Mouse (Mus musculus): Measurements from ENCODE around the gene Coa4. TPM values are rescaled to one million over a fixed set of nuclear protein-coding genes. Genes with fewer than 3 reads are reported as not detected.

Coa4 gene
- polyA plus RNA-seq, 1 experiment from 2014 or later = 20.4 TPM

DNA sequence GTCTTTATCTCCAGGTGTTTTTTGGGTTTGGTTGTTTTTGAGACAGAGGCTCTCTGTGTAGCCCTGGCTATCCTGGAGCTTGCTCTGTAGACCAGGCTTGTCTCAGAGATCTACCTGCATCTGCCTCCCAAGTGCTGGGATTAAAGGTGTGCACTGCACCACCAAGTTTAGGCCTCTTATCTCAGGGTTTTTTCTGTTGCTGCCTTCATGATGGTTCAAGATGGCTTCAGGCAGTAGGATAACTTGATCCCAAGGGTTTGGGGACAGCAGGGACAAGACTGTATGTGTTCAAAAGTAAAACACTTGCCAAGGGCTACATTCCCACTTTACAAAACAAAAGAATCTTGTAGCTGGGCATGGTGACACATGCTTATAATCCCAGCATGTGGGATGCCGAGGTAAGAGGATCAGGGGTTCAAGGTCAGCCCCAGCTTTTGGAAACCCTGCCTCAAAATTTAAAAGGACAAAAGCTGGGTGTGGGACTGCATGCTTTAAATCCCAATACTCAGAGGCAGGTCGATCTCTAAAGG is 35.0 kb upstream of the Coa4 start:
- Histone ChIP-seq H3K4me1 (replicated peaks; ENCODE audit: control insufficient read depth, insufficient read depth, low read length) (no peaks in the 10 kb centered on the region), H3K4me3 (ENCODE audit: low read length) (no peak overlapping the region), H3K9ac (ENCODE audit: low read length) (no peak overlapping the region), H3K4me2 (ENCODE audit: low read depth, low read length) (no peak overlapping the region), H3K9me3 (ENCODE audit: control insufficient read depth, low read length) (no peaks in the 10 kb centered on the region), H3K27ac (ENCODE audit: low read length) (no peak overlapping the region), H3K27me3 (ENCODE audit: control insufficient read depth, insufficient read depth, low read depth, low read length) (no peaks in the 10 kb centered on the region), H3K36me3 (ENCODE audit: control insufficient read depth, insufficient read depth, low read length) (peaks cover 13% of the 10 kb centered on the region; the same call in 1 of the 2 replicates)
- ATAC-seq (ENCODE audit: low read depth) = no peak
- WGBS = 46% methylated on average over 2 of the region's 2 CpGs

GRCm38 (mm10) chr7:100502374-100502922 is 34.4 kb upstream of the Coa4 start:
- H3K4me1 ChIP-seq (replicated peaks; ENCODE audit: control insufficient read depth, insufficient read depth, low read length) = no peaks in the 10 kb centered on the region
- H3K4me3 ChIP-seq (ENCODE audit: low read length) = no peak overlapping the region
- no peak overlapping the region for H3K27ac ChIP-seq (ENCODE audit: low read length)
- H3K27me3 ChIP-seq (ENCODE audit: control insufficient read depth, insufficient read depth, low read depth, low read length) = no peaks in the 10 kb centered on the region
- H3K4me2 ChIP-seq (ENCODE audit: low read depth, low read length) = no peak overlapping the region
- H3K9me3 ChIP-seq (ENCODE audit: control insufficient read depth, low read length) = no peaks in the 10 kb centered on the region
- peaks cover 11% of the 10 kb centered on the region; the same call in 1 of the 2 replicates for H3K36me3 ChIP-seq (ENCODE audit: control insufficient read depth, insufficient read depth, low read length)
- no peak for ATAC-seq (ENCODE audit: low read depth)
- 70% methylated on average over 7 of the region's 7 CpGs for WGBS
- H3K9ac ChIP-seq (ENCODE audit: low read length) = no peak overlapping the region

- Histone ChIP-seq H3K27me3 (ENCODE audit: control insufficient read depth, insufficient read depth, low read depth, low read length) (no peaks in the 10 kb centered on the region), H3K9ac (ENCODE audit: low read length) (no peak overlapping the region), H3K27ac (ENCODE audit: low read length) (no peak overlapping the region), H3K4me1 (replicated peaks; ENCODE audit: control insufficient read depth, insufficient read depth, low read length) (no peaks in the 10 kb centered on the region), H3K4me2 (ENCODE audit: low read depth, low read length) (no peak overlapping the region), H3K36me3 (ENCODE audit: control insufficient read depth, insufficient read depth, low read length) (peaks cover 7% of the 10 kb centered on the region; the same call in 1 of the 2 replicates), H3K4me3 (ENCODE audit: low read length) (no peak overlapping the region), H3K9me3 (ENCODE audit: control insufficient read depth, low read length) (no peaks in the 10 kb centered on the region)
- 75% methylated on average over 5 of the region's 5 CpGs for WGBS
- no peak for ATAC-seq (ENCODE audit: low read depth)
These were observed 33.8 kb upstream of the Coa4 start for GRCm38 (mm10) chr7:100503076-100503475.

- H3K4me3 ChIP-seq (ENCODE audit: low read length) = no peak overlapping the region
- no peaks in the 10 kb centered on the region for H3K27me3 ChIP-seq (ENCODE audit: control insufficient read depth, insufficient read depth, low read depth, low read length)
- no peak for ATAC-seq (ENCODE audit: low read depth)
- no peaks in the 10 kb centered on the region for H3K4me1 ChIP-seq (replicated peaks; ENCODE audit: control insufficient read depth, insufficient read depth, low read length)
- WGBS = 74% methylated on average over 13 of the region's 13 CpGs
- no peak overlapping the region for H3K27ac ChIP-seq (ENCODE audit: low read length)
- no peaks in the 10 kb centered on the region for H3K9me3 ChIP-seq (ENCODE audit: control insufficient read depth, low read length)
- H3K9ac ChIP-seq (ENCODE audit: low read length) = no peak overlapping the region
- H3K4me2 ChIP-seq (ENCODE audit: low read depth, low read length) = no peak overlapping the region
- H3K36me3 ChIP-seq (ENCODE audit: control insufficient read depth, insufficient read depth, low read length) = no peaks in the 10 kb centered on the region
These were observed 32.0 kb upstream of the Coa4 start for GRCm38 (mm10) chr7:100504740-100505487.

DNA sequence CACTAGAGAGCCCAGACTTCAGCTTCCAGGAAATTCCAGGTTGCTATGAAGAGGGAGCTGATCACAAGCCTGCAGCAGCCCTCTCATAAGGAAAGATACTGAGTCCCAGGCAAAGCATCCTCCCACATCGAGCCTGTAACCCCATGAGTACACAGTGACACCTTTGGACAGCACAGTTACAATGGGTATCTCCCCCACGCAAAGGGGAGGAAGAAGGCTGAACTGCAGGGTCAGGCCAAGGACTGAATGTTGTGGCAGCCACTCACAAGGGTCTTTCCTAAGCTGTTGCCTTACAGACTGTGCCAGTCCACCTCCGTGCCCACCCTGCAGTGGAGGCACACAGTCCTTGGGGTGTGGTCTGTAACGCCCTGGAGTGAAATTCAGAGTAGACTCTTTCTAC is 30.4 kb upstream of the Coa4 start:
- H3K4me3 ChIP-seq (ENCODE audit: low read length) = no peak overlapping the region
- WGBS = 67% methylated on average over 4 of the region's 4 CpGs
- ATAC-seq (ENCODE audit: low read depth) = no peak

GRCm38 (mm10) chr7:100508670-100509069 is 28.2 kb upstream of the Coa4 start:
- Histone ChIP-seq H3K4me1 (replicated peaks; ENCODE audit: control insufficient read depth, insufficient read depth, low read length) (no peaks in the 10 kb centered on the region), H3K9me3 (ENCODE audit: control insufficient read depth, low read length) (no peaks in the 10 kb centered on the region), H3K9ac (ENCODE audit: low read length) (no peak overlapping the region), H3K4me2 (ENCODE audit: low read depth, low read length) (no peak overlapping the region), H3K4me3 (ENCODE audit: low read length) (no peak overlapping the region), H3K36me3 (ENCODE audit: control insufficient read depth, insufficient read depth, low read length) (no peaks in the 10 kb centered on the region), H3K27me3 (ENCODE audit: control insufficient read depth, insufficient read depth, low read depth, low read length) (no peaks in the 10 kb centered on the region), H3K27ac (ENCODE audit: low read length) (no peak overlapping the region)
- WGBS = 52% methylated on average over 3 of the region's 3 CpGs
- ATAC-seq (ENCODE audit: low read depth) = no peak

More for the DNA sequence above, 30.4 kb upstream of the Coa4 start:
- H3K27me3 ChIP-seq (ENCODE audit: control insufficient read depth, insufficient read depth, low read depth, low read length) = no peaks in the 10 kb centered on the region
- H3K4me2 ChIP-seq (ENCODE audit: low read depth, low read length) = no peak overlapping the region
- no peaks in the 10 kb centered on the region for H3K4me1 ChIP-seq (replicated peaks; ENCODE audit: control insufficient read depth, insufficient read depth, low read length)
- H3K9ac ChIP-seq (ENCODE audit: low read length) = no peak overlapping the region
- no peaks in the 10 kb centered on the region for H3K9me3 ChIP-seq (ENCODE audit: control insufficient read depth, low read length)
- no peaks in the 10 kb centered on the region for H3K36me3 ChIP-seq (ENCODE audit: control insufficient read depth, insufficient read depth, low read length)
- H3K27ac ChIP-seq (ENCODE audit: low read length) = no peak overlapping the region

DNA sequence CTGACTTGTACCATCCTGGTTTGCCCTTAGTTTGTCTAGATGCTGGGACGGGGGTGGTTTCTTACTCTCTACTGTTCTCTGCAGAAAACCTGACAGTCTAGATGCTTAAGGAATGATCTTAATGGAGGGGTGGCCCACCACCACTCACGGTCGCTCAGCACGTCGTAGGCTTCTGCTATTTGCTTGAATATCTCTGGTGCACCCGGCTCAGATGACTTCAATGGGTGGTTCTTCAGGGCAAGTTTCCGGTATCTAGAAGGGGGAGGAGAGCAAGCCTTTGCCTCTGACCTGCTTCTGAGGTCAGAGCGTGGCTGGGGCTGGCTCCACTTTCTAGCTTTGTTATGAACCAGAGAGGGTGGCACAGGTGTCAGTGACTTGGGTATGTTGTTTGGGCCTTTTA is 25.3 kb upstream of the Coa4 start:
- H3K27me3 ChIP-seq (ENCODE audit: control insufficient read depth, insufficient read depth, low read depth, low read length) = no peaks in the 10 kb centered on the region
- WGBS = 55% methylated on average over 8 of the region's 8 CpGs
- H3K9me3 ChIP-seq (ENCODE audit: control insufficient read depth, low read length) = no peaks in the 10 kb centered on the region
- no peak overlapping the region for H3K9ac ChIP-seq (ENCODE audit: low read length)
- no peak overlapping the region for H3K4me3 ChIP-seq (ENCODE audit: low read length)
- no peaks in the 10 kb centered on the region for H3K36me3 ChIP-seq (ENCODE audit: control insufficient read depth, insufficient read depth, low read length)
- no peak for ATAC-seq (ENCODE audit: low read depth)
- no peaks in the 10 kb centered on the region for H3K4me1 ChIP-seq (replicated peaks; ENCODE audit: control insufficient read depth, insufficient read depth, low read length)
- H3K27ac ChIP-seq (ENCODE audit: low read length) = no peak overlapping the region
- H3K4me2 ChIP-seq (ENCODE audit: low read depth, low read length) = no peak overlapping the region

DNA sequence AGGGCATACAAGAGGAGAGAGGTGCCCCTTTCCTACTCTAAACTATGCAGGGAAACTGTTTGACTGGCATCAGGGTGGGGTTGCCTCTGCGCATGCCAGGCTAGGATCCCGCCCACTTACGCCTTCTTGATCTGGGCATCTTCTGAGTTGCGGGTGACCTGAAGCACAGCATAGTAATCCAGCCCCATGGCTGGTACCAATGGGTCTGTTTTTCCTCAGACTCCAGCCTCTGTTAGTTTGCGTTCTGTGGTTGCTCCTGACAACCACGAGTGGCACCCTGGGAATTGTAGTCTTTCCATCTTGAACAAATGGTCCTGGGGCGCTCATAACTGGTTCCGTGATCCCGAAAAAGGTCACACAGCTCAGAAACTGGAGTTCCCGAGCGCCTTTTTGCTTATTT is 22.3 kb upstream of the Coa4 start, which contains the start of gene Dnajb13:
TSS of gene Dnajb13 (minus strand) at position 388 of the 400 bp plus-strand sequence.
- Histone ChIP-seq H3K27me3 (ENCODE audit: control insufficient read depth, insufficient read depth, low read depth, low read length) (no peaks in the 10 kb centered on the region), H3K4me2 (ENCODE audit: low read depth, low read length) (no peak within 1 kb of the TSS), H3K9ac (ENCODE audit: low read length) (no peak within 1 kb of the TSS), H3K27ac (ENCODE audit: low read length) (no peak within 1 kb of the TSS), H3K4me1 (replicated peaks; ENCODE audit: control insufficient read depth, insufficient read depth, low read length) (no peaks in the 10 kb centered on the region), H3K36me3 (ENCODE audit: control insufficient read depth, insufficient read depth, low read length) (no peaks in the 10 kb centered on the region), H3K9me3 (ENCODE audit: control insufficient read depth, low read length) (no peaks in the 10 kb centered on the region), H3K4me3 (ENCODE audit: low read length) (no peak within 1 kb of the TSS)
- WGBS = 50% methylated on average over 11 of the region's 11 CpGs
- ATAC-seq (ENCODE audit: low read depth) = no peak

- no peak overlapping the region for H3K4me2 ChIP-seq (ENCODE audit: low read depth, low read length)
- no peak overlapping the region for H3K4me3 ChIP-seq (ENCODE audit: low read length)
- H3K9ac ChIP-seq (ENCODE audit: low read length) = no peak overlapping the region
- no peaks in the 10 kb centered on the region for H3K27me3 ChIP-seq (ENCODE audit: control insufficient read depth, insufficient read depth, low read depth, low read length)
- H3K27ac ChIP-seq (ENCODE audit: low read length) = no peak overlapping the region
- no peak for ATAC-seq (ENCODE audit: low read depth)
- WGBS = 42% methylated on average over 7 of the region's 7 CpGs
- no peaks in the 10 kb centered on the region for H3K36me3 ChIP-seq (ENCODE audit: control insufficient read depth, insufficient read depth, low read length)
- no peaks in the 10 kb centered on the region for H3K4me1 ChIP-seq (replicated peaks; ENCODE audit: control insufficient read depth, insufficient read depth, low read length)
- no peaks in the 10 kb centered on the region for H3K9me3 ChIP-seq (ENCODE audit: control insufficient read depth, low read length)
These were observed 16.7 kb upstream of the Coa4 start for GRCm38 (mm10) chr7:100520204-100520603.
